Mouse (Mus musculus) spleen, postnatal 0 days (tissue): ENCODE results near the gene 4931422A03Rik. TPM values are rescaled to one million over a fixed set of nuclear protein-coding genes. Genes with fewer than 3 reads are reported as not detected.

ENCODE experiments used
- polyA plus RNA-seq: library from polyadenylated mRNA; unstranded; fragments of >200 nt; fragmentation: Nextera tagmentation; extraction: Ambion mirVana; gene quantifications from 2 replicates; pipeline ENCODE4 v1.2.1, GENCODE M21; 2015

The 4931422A03Rik gene
- 3.5 and 3.6 TPM in 2 replicates for polyA plus RNA-seq

DNA sequence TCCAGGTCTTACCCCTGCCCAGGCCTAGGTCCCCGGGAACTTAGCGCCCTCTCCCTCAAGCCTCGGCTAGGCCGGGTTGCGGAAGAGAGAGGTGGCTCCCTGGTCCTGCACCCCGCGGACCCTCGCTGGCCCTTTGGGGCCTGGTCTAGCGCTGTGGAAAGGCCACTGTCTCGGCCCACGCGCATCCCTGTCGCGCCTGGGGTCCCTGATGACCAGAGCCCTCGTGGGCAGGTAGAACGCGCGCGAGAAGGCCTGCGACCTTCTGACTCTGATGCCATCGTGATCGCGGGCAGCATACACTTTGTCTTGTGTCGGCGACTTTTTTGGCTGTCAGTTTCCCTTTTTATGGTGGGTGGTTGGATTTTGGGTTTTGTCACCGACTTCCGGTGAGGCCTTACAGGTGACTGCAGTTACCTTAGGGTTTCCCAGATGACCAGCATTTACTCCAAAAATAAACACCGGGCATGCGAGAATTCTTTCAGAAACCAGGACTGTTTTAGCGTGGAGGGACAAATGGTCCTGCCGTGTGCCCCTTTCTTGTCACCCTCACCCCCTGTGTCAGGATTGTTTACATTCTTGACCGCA is at the start of gene 4931422A03Rik:
TSS of gene 4931422A03Rik (minus strand) at position 223 of the 585 bp plus-strand sequence.

DNA sequence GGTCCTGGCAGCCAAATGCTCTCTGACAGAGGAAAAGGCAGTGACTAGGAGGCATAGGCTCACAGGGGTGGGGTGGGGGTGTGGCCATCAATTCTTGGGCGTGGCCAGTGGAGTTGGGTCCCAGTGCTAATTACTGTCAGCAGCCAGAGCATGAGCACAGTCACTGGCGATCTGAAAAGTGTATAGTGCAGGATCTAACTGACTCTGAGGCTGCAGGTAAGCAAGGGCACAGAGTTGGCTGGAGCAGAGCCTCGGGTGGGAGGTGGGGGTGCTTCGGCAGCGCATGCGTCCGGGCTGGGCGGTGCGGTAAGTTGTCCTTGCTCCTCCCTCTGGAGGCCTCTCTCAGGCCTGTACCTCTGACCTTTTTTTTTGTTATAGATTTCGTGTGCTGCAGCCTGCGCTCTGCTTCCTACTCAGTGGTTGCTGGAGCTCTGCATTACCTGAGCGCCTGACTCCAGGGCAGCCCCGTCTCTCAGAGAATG is 41.6 kb upstream of the 4931422A03Rik start, which contains the start of gene Cd59b:
TSS of gene Cd59b (plus strand) at position 146 of the 482 bp plus-strand sequence.

DNA sequence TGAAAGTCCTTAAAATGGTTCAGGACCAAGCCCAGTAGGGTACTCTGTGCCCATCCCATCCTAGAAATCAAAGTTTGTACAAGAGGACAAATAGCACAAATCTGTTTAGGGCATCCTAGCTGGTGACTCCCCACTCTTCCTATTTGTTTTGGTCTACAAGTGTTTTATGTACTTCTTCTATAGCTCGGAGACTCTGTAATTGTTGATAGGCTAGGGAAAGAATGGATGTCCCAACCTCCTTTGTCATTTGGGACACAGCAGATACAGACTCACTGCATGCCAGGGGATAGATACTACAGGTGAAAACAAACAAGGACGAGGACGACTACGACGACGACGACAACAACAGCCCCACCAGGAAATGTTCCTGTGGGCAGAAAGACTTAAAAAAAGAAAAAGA is 40.3 kb upstream of the 4931422A03Rik start, which contains the start of gene Gm10799:
TSS of gene Gm10799 (minus strand) at position 101 of the 400 bp plus-strand sequence.

DNA sequence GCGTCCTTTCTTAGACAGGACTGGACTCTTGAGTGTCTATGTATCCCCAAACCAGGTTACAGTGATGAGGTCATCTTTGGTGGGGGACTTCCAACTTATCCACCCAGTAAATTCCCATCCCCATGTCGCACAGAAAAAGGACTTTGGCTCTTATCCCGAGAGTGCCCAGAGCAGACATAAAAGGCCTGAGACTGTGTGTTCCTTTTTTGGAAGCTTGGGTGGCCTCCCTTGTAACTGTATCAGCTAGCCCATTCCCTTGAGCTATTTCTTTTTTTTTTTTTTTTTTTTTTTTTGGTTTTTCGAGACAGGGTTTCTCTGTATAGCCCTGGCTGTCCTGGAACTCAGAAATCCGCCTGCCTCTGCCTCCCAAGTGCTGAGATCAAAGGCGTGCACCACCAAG is 37.4 kb upstream of the 4931422A03Rik start, which contains the start of gene Gm10912:
TSS of gene Gm10912 (plus strand) at position 301 of the 400 bp plus-strand sequence.

DNA sequence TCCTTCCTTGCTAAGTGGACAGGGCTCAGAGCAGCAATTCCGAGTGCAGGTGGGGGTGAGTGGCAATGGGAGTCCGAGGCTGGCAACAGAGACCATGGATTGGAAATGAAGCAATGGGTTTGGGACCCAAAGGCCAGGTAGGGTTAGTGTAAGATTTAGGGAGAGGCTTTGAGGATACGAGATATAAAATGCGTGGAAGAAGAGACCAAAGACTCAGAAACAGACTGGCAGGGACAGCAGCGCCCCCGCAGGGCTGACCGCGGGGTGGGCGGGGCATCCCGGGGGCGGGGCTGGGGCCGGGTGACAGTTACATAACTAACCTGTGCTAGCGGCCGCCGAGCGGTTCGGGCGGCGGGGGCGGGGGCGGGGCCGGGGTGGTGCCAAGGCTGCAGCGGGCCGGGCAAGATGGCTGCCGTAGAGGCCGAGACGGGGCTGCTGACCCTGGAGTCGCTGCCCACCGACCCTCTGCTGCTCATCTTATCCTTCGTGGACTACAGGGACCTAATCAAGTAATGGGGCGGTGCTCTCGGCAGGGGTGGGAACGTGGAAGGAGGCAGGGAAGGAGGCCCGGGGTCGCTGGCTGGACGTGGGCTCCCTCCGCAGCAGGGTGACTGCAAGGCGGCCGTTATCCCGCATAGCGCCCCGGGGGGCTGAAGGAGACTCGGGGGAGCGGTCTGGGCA is 563 bp downstream of the 4931422A03Rik start, which contains the start of gene Fbxo3:
TSS of gene Fbxo3 (plus strand) at position 264 of the 681 bp plus-strand sequence.

DNA sequence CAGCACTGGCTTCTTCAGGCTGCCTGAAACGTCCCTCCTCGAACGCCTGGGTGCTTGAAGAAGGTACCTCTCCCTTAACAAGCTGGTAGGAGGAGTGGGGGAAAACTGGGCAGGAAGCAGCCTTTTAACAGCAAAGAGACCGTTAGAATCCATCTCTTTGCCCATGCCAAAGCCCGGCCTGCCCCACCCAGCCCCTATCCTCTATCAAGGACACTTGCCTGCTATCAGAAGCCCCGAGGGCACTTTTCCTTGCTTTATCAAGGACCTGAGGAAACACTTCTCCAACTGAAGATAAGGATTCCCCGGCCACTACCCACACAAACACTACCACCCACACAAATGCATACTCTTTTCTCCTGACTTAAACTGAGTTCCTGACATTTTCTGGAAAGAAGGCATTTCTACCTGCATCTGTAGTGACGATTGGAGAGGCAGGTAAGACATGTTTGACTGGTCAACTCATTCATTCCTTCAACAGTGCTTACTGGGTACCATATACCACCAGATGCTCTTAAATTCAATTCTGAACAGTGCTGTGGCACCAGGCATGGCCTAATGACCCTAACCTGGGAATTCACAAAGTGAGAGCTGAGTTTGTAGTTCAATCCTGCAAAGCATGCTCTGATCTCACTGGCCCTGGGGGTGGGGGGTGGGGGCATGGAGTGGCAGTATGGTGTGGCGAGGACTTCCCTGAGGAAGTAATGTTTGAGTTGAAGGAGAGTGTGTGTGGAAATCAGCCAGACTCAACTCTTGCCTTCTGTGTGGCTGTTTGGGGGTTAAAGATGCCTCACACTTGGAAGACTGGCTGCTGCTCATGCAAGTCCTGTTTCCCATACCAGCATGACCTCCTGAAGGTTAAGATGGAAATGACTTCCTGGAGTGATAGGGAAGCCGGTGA is 70.3 kb downstream of the 4931422A03Rik start, which contains the start of gene Lmo2:
TSS of gene Lmo2 (plus strand) at position 338 of the 898 bp plus-strand sequence.

Other genes starting within 250 kb of the 4931422A03Rik start
- gene Caprin1, start 230.7 kb downstream of the 4931422A03Rik start, polyA plus RNA-seq, result 104 and 107 TPM in 2 replicates
- gene Lmo2, start 70.4 kb downstream of the 4931422A03Rik start, polyA plus RNA-seq, result 175 and 184 TPM in 2 replicates
- gene Fbxo3, start 640 bp downstream of the 4931422A03Rik start, polyA plus RNA-seq, result 58.9 and 59.6 TPM in 2 replicates
- 0.12 and 0.15 TPM in 2 replicates for gene Gm10912, start 37.5 kb upstream of the 4931422A03Rik start, polyA plus RNA-seq
- gene Gm10799, start 40.2 kb upstream of the 4931422A03Rik start, polyA plus RNA-seq, result not detected in 2 replicates
- 7.3 and 10.7 TPM in 2 replicates for gene Cd59b, start 41.5 kb upstream of the 4931422A03Rik start, polyA plus RNA-seq
- 84.2 and 102 TPM in 2 replicates for gene Cd59a, start 67.4 kb upstream of the 4931422A03Rik start, polyA plus RNA-seq
- gene A930018P22Rik, start 94.4 kb upstream of the 4931422A03Rik start, polyA plus RNA-seq, result 0.91 and 1.5 TPM in 2 replicates